Mouse (Mus musculus) liver, embryonic 14.5 days (tissue): ENCODE results near the gene Crybb1.

Source experiments
- CTCF ChIP-seq: IDR thresholded peaks from 2 replicates; pipeline ENCODE4 v1.5.1; 2016; ENCODE audit warnings: antibody characterized with exemption, low read depth, control low read depth
- EP300 ChIP-seq: IDR thresholded peaks from 2 replicates; pipeline ENCODE4 v1.6.1; 2016; ENCODE audit warnings: antibody characterized with exemption, low read depth

- no peak for TF ChIP-seq CTCF
- no peak for TF ChIP-seq EP300
Observed at GRCm38 (mm10) chr5:112275021-112275804, 19.6 kb downstream of the Crybb1 start.
